Mouse (Mus musculus) heart, embryonic 11.5 days (tissue): ENCODE data around the gene Krt77. TPM values are rescaled to one million over a fixed set of nuclear protein-coding genes. Genes with fewer than 3 reads are reported as not detected.
A peak's percentile ranks its signal among the peaks of the same experiment; 100 is the strongest.

ENCODE experiments used
- ATAC-seq: fragments of 200-750 bp; cut with Nextera tagmentation; replicated peaks from 2 replicates; pipeline ENCODE4 v1.8.0; 2017; ENCODE audit warnings: moderate library complexity; ENCODE audit not compliant: insufficient number of reproducible peaks, low FRiP score, low TSS enrichment
- H3K27ac ChIP-seq: fragments of 300-500 bp; sonication (generic); 2 replicates; pipeline ENCODE4 v1.5.1; 2014; ENCODE audit warnings: mild to moderate bottlenecking, low read depth, low read length
- H3K27me3 ChIP-seq: fragments of 300-500 bp; sonication (generic); 2 replicates; pipeline ENCODE4 v1.6.1; 2014; ENCODE audit warnings: mild to moderate bottlenecking, low read length, mixed read lengths; ENCODE audit not compliant: control insufficient read depth, insufficient read depth
- H3K36me3 ChIP-seq: fragments of 300-500 bp; sonication (generic); 2 replicates; pipeline ENCODE4 v1.6.1; 2014; ENCODE audit warnings: mild to moderate bottlenecking, low read length, moderate library complexity, mixed read lengths; ENCODE audit not compliant: control insufficient read depth, insufficient read depth
- H3K4me1 ChIP-seq: fragments of 300-500 bp; sonication (generic); 2 replicates; pipeline ENCODE4 v1.6.1; 2014; ENCODE audit warnings: low read length; ENCODE audit not compliant: control insufficient read depth, insufficient read depth
- H3K4me2 ChIP-seq: fragments of 300-500 bp; sonication (generic); 2 replicates; pipeline ENCODE4 v1.6.1; 2014; ENCODE audit warnings: mild to moderate bottlenecking, moderate library complexity
- H3K4me3 ChIP-seq: fragments of 300-500 bp; sonication (generic); 2 replicates; pipeline ENCODE4 v1.5.1; 2014; ENCODE audit warnings: low read depth, low read length
- H3K9ac ChIP-seq: fragments of 300-500 bp; sonication (generic); 2 replicates; pipeline ENCODE4 v1.6.1; 2014; ENCODE audit warnings: mild to moderate bottlenecking, low read depth, low read length, moderate library complexity
- H3K9me3 ChIP-seq: fragments of 300-500 bp; sonication (generic); replicated peaks from 2 replicates; pipeline ENCODE4 v1.6.1; 2016; ENCODE audit warnings: low read length; ENCODE audit not compliant: control insufficient read depth
- WGBS: fragments of 180-500 bp; shearing (Covaris S2); extraction: QIAGEN DNeasy Blood & Tissue Kit; methylation state at CpG from one replicate; pipeline ENCODE4 v1.1.7; 2014; ENCODE audit not compliant: insufficient replicate concordance; 5-methylcytosine and 5-hydroxymethylcytosine counted together
- polyA plus RNA-seq: library from polyadenylated mRNA; unstranded; fragments of >200 nt; fragmentation: Nextera tagmentation; extraction: Ambion mirVana; gene quantifications from 2 replicates; pipeline ENCODE4 v1.2.1, GENCODE M21; 2014

Krt77 gene
- polyA plus RNA-seq, 1 experiment from 2014 or later, result not detected

DNA sequence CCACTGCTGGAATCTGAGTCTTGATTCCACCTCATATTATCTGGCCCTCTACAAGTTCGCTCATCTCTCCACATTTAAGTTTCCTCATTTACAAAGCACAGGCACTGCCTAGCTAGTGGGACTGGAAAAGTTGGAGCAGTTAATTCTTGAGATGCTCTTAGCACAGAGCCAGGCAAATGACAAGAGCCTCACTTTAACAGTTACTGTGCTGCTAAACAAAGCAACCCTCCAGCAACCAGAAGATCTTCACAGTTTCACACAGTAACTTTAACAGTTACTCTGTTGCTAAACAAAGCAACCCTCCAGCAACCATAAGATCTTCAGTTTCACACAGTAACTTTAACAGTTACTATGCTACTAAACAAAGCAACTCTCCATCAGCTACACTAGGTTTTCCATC lies 4.9 kb upstream of the Krt77 start:
- Histone ChIP-seq H3K9me3 (no peaks in the 10 kb centered on the region), H3K9ac (no peak overlapping the region), H3K36me3 (no peaks in the 10 kb centered on the region), H3K27me3 (peaks cover 13% of the 10 kb centered on the region; the same call in 1 of the 2 replicates), H3K4me2 (no peak overlapping the region), H3K4me1 (no peaks in the 10 kb centered on the region), H3K4me3 (no peak overlapping the region), H3K27ac (no peak overlapping the region)
- 63% methylated on average over 1 of the region's 1 CpGs for WGBS
- ATAC-seq, result no peak

- Histone ChIP-seq H3K36me3 (no peaks in the 10 kb centered on the region), H3K9ac (no peak overlapping the region), H3K4me2 (no peak overlapping the region), H3K27me3 (peaks cover 15% of the 10 kb centered on the region; the same call in 1 of the 2 replicates), H3K4me3 (no peak overlapping the region), H3K27ac (no peak overlapping the region), H3K4me1 (no peaks in the 10 kb centered on the region), H3K9me3 (no peaks in the 10 kb centered on the region)
- 71% methylated on average over 4 of the region's 4 CpGs for WGBS
- no peak for ATAC-seq
Measured at GRCm38 (mm10) chr15:101873231-101873630, 3.7 kb upstream of the Krt77 start.

GRCm38 (mm10) chr15:101866754-101867153 lies 2.8 kb downstream of the Krt77 start:
- Histone ChIP-seq H3K9ac (no peak overlapping the region), H3K4me1 (no peaks in the 10 kb centered on the region), H3K27ac (no peak overlapping the region), H3K27me3 (peaks cover 8% of the 10 kb centered on the region), H3K9me3 (no peaks in the 10 kb centered on the region), H3K4me2 (no peak overlapping the region), H3K36me3 (no peaks in the 10 kb centered on the region), H3K4me3 (no peak overlapping the region)
- no peak for ATAC-seq
- 53% methylated on average over 7 of the region's 7 CpGs for WGBS

GRCm38 (mm10) chr15:101860421-101861130 lies 8.9 kb downstream of the Krt77 start:
- 49% methylated on average over 13 of the region's 13 CpGs for WGBS
- no peaks in the 10 kb centered on the region for H3K9me3 ChIP-seq
- H3K4me2 ChIP-seq, result peak overlapping the region; percentile 86
- H3K27ac ChIP-seq, result no peak overlapping the region
- no peak overlapping the region for H3K9ac ChIP-seq
- H3K27me3 ChIP-seq, result peaks cover 36% of the 10 kb centered on the region
- no peaks in the 10 kb centered on the region for H3K36me3 ChIP-seq
- peaks cover 5% of the 10 kb centered on the region; the same call in 1 of the 2 replicates for H3K4me1 ChIP-seq
- ATAC-seq, result no peak
- H3K4me3 ChIP-seq, result peak overlapping the region; percentile 46; the same call in 1 of the 2 replicates

GRCm38 (mm10) chr15:101859735-101860170 lies 9.8 kb downstream of the Krt77 start:
- H3K9me3 ChIP-seq, result no peaks in the 10 kb centered on the region
- peaks cover 5% of the 10 kb centered on the region; the same call in 1 of the 2 replicates for H3K4me1 ChIP-seq
- peak overlapping the region; percentile 46 for H3K4me3 ChIP-seq
- WGBS, result under 1% methylated on average over 33 of the region's 33 CpGs
- no peaks in the 10 kb centered on the region for H3K36me3 ChIP-seq
- peak overlapping the region; percentile 61 for H3K9ac ChIP-seq
- no peak for ATAC-seq
- H3K27ac ChIP-seq, result no peak overlapping the region
- peak overlapping the region; percentile 86 for H3K4me2 ChIP-seq
- peaks cover 38% of the 10 kb centered on the region for H3K27me3 ChIP-seq

DNA sequence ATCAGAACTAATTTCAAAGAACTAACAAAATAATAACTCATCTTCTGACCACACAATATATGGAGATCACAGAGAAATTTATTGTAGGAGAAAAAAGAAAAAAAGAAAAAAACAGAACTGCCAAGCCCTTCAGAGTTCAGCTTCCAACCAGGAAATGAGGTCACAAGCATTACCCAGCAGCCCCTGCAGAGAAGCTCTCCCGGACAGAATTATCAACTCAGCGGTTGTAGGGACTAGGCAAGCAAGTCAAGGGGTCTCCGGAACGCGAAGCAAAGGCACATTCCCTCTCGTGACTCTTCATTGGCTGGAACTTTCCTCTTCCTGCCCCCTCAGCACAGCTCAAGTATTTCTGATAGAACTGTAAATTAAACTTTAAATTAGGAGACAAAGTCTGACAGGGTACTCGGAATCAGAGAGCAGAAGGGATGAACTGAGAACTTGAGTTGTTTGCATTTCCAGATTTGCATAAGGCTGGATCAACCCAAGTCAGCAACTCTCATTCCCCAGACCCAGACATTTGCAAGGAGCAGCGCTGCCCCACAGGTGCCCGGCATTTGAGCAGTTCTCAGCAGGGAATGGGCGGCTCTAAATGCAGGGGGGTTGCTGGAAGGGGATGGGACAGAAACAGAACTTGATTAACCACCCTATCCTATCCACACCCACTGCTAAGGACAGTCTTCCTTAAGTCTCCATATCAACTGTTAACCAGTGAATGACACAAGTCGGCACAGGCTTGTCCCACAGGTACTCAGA lies 10.7 kb downstream of the Krt77 start:
- Histone ChIP-seq H3K27me3 (peaks cover 44% of the 10 kb centered on the region), H3K4me3 (peak overlapping the region; percentile 46), H3K9ac (no peak overlapping the region), H3K27ac (no peak overlapping the region), H3K9me3 (no peaks in the 10 kb centered on the region), H3K36me3 (no peaks in the 10 kb centered on the region), H3K4me2 (peak overlapping the region; percentile 86), H3K4me1 (peaks cover 5% of the 10 kb centered on the region; the same call in 1 of the 2 replicates)
- 5% methylated on average over 11 of the region's 11 CpGs for WGBS
- ATAC-seq, result no peak

- Histone ChIP-seq H3K4me2 (no peak overlapping the region), H3K27ac (no peak overlapping the region), H3K9ac (no peak overlapping the region), H3K4me1 (peaks cover 5% of the 10 kb centered on the region; the same call in 1 of the 2 replicates), H3K27me3 (peaks cover 57% of the 10 kb centered on the region), H3K9me3 (no peaks in the 10 kb centered on the region), H3K36me3 (no peaks in the 10 kb centered on the region), H3K4me3 (no peak overlapping the region)
- 45% methylated on average over 5 of the region's 5 CpGs for WGBS
- ATAC-seq, result no peak
Measured at GRCm38 (mm10) chr15:101856696-101857095, 12.8 kb downstream of the Krt77 start.

DNA sequence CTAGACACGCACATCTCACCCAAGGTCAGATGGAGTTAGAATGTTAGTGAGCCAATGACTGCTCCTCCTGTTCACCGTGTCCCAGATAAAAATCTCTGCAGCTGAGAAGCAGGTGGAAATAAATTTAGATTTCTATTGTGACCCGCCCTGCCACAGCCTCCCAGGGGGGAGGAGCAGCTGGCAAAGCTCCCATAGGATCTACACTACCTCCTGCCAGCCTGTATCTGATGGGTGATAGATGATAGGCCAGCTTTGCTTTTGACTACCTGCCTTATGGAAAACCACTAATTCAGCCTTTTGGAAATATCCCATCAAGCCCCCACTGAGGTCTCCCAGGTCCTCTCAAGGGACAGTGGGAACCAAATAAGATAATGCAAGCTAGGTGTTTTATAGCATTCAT lies 13.8 kb downstream of the Krt77 start:
- H3K27ac ChIP-seq, result no peak overlapping the region
- 67% methylated on average over 3 of the region's 3 CpGs for WGBS
- ATAC-seq, result no peak
- peaks cover 5% of the 10 kb centered on the region; the same call in 1 of the 2 replicates for H3K4me1 ChIP-seq
- H3K9ac ChIP-seq, result no peak overlapping the region
- no peaks in the 10 kb centered on the region for H3K36me3 ChIP-seq
- peaks cover 52% of the 10 kb centered on the region for H3K27me3 ChIP-seq
- H3K4me2 ChIP-seq, result no peak overlapping the region
- H3K4me3 ChIP-seq, result no peak overlapping the region
- no peaks in the 10 kb centered on the region for H3K9me3 ChIP-seq
